Mouse (Mus musculus) adrenal gland, postnatal 14 days (tissue): ENCODE data around the gene Gm48552. TPM values are rescaled to one million over a fixed set of nuclear protein-coding genes. Genes with fewer than 3 reads are reported as not detected.

ENCODE experiments used
- DNase-seq: peaks from one replicate; pipeline ENCODE4 v3.0.0; 2021; ENCODE audit warnings: mixed read lengths
- total RNA-seq: library from RNA; stranded (reverse); gene quantifications from 2 replicates; pipeline ENCODE4 v1.2.3, GENCODE M21; 2021

The Gm48552 gene
- total RNA-seq, 1 experiment from 2014 or later = 2.1 TPM

DNA sequence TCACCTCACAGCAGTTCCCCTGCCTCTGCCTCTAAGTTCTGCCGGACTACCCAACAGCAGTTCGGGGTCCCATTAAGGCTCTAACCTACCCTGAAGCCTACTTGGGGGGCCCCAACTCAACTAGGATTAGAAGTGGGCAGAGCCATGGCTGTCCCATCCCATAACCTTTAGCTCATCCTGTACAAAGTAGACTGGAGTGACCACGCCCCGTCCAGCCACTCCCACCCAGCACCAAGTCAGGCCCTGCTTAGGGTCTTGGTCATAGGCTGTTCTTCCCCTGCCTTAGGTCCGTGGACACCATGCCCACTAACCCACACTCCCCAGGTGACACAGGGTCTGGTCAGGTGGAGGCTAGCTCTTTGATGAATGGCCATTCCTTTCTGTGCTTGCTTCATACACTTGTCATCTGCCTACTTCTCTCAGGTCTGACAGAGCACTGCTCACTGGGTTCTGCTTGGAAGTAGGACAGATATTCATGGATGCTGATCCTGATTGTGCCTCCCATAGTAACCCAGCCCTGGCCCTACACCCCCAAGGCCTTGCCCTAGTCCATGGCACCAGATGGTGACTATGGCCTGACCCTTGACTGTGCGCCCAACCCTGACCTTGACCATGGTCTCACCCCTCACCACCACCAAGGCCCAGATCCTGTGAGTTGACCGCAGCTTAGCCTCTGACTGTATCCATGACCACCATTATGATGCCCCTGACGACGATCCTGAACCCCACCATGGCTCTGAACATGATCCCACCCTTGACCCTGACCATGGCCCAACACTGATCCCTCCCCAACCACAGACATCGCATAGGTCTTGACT lies 30.5 kb downstream of the Gm48552 start:
- DNase-seq = peak; percentile 17

DNA sequence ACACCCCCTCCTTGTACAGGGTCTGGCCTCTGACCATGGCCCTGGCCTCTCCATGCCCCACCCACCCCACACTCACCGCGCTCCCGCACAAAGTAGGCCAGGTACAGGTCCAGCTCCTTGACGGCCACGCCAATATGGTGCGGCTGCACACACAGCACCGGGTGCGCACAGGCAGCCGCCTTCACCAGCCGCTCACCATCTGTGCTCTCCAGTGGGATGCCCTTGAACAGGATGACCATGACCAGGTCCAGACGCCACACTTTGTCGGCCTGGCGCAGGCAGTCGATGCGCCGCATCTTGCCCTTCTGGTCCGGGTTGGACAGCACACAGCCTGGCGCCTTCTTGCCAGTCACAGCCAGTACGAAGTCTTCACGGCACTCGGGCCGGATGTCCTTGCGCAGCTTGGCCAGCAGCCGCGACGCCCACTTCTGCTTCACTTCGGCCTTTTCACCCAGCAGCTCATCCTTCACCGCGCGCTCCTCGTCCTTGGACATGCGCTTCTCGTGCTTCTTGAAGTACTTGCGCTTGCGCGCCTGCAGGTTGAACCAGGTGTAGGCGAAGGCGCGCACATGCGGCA lies 31.5 kb downstream of the Gm48552 start:
- peak; percentile 80 for DNase-seq

DNA sequence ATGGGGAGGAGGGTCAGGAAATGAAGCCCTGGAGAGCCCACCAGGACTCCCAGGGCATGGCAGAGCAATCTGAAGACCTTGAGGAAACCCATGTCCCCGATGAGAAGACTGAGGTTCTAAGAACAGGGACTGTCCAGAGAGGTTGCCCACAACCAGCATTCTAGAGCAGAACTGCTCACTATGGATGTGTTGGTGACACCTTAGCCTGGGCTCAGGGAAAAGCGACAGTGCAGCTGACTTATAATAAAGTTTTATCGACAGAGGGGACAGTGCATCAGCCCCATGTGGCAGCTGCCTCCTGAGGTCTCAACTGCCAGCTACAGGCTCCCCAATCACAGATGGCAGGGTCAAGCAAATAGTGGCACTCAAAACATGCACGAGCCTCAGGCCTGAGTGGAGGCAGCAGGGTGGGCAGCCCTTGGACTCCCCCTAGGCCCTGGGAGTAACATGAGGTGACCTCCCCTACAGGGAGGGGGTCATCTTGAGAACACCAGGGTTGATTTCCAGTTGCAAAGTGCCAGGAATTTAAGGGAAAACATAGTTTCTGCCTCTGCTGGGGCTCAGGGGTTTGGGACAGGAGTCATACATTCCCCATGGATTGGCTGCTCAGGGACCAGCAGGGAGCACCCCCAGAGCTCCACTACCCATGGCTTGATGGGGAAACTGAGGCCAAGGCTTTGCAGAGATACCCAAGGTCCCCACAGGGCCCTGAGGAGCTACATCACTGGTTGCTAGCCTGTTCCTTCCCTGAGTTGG lies 32.4 kb downstream of the Gm48552 start:
- no peak for DNase-seq

DNA sequence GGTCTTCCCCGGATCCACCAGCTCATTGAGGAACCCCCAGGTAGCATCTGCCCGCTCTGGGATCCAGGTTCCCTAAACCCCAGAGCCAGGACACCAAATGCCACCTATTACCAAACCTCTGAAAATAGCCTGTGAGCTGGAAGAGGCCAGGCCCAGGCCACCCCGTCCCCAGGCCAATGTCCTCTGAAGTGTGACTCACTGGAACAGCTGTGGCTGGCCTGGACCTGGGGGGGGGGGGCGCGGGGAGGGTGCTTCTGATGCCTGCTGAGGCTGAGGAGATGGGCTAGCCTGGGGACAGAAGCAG lies 32.9 kb downstream of the Gm48552 start:
- peak; percentile 73 for DNase-seq

DNA sequence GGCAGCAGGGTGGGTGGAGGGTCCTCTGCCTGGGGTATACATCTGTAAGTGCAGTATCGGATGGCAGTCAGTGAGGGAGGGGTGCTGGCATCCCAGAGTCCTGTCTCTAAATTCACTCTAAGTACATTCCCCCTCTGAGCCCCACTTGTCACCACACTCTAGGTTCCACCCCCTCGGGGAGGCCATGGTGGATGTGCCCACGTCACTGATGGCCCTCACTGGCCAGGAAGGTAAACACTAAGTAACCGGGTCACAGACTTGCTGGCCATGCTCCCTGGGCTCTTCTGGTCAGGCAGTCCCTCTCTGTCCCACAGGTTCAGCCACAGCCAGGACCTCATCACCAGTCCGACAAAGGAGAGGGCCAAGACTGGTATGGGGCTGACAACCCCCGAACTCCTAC lies 33.4 kb downstream of the Gm48552 start:
- DNase-seq = peak; percentile 28

DNA sequence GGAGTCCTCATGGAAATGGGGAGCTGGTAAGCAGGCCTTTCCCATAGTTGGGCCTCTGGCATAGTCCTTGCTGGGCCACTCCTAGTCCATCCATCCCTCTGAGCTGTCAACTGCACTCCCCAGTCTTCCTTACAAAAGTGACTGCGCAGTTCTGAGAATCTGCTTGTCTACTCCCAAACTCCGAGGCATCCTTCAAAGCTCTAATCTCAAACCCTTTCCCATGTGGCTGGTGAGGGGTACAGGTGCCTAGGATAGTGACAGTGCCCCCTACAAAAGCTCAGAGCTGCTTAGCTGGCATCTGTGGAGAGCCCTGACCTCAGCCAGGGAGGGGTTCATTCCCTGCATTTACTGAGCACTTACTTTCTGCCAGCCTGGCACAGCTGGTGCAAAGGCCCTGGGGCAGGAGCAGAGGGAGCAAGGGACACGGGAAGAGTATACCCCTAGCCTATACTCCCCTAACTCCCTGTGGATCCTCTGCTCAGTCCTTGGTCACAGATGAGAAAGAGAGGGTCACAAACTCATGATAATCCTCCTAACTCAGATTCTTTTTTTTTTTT lies 33.9 kb downstream of the Gm48552 start:
- peak; percentile 6 for DNase-seq

DNA sequence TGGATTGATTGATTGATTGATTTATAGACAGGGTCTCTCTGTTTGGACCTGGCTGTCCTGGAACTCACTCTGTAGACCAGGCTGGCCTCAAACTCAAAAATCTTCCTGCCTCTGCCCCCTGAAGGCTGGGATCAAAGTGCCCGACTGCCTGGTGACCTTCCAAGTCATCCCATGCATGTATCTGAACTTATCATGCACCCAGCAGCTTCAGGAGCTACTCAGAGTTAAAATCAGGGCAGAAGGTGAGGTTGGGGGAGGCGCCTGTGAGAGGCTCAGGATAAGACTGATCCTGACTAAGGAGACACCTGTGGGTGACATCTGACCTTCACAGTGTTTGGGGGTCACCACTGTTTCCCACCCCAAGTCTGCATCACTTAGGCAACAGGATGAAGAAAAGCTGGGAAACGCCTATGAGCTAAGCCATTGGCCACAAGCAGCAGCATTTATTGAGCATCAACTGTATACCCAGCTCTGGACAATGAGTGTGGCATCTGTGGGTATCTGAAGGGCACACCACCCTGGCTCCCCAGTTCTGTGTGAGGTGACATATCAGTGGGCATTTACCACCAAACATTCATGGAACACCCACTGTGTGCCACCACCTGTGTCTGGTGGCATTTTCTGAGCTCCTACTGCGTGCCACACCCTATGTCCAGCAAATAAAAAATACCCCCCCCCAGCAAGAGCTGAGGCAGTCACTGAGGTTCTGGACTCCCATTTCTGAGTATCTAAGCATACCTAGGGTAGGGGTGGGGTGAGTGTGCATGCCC lies 34.9 kb downstream of the Gm48552 start:
- DNase-seq = peak; percentile 4

DNA sequence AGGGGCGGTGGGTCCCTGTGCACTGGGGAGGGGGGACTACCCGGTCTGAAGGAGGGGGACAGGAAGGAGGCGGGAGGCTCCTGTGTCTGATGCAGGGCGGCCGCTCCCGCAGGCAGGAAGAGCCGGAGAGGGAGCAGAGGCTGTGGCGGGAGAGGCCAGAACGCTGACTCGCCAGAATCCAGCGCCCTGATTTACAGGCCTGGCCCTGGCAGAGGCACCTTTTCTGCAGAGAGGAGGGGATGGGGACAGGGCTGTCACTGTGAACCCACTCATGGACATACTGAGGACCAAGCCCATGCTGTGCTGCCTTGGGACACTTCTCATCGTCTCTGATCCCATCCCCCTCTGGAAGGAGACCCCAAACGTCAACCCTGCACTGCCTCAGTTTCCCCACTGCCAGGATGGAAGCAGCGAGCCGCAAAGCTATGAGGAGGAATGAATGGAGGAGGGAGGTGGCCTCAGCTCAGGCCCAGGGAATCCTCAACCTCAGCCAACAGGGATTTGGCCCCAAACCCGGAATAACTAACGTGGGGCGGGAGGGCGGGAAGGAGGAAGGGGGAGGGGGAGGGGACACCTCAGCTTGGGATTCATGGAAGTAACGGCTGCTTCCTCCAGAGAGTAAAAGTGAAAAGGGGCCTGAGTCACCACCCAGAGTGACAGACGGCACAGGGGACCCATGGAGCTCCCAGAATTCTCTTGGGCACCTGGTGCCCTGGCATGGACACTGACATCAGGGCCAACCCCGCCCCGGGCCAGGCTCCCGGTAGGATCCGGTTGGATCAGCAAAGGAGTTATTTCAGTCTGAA lies 35.6 kb downstream of the Gm48552 start:
- peak; percentile 89 for DNase-seq

DNA sequence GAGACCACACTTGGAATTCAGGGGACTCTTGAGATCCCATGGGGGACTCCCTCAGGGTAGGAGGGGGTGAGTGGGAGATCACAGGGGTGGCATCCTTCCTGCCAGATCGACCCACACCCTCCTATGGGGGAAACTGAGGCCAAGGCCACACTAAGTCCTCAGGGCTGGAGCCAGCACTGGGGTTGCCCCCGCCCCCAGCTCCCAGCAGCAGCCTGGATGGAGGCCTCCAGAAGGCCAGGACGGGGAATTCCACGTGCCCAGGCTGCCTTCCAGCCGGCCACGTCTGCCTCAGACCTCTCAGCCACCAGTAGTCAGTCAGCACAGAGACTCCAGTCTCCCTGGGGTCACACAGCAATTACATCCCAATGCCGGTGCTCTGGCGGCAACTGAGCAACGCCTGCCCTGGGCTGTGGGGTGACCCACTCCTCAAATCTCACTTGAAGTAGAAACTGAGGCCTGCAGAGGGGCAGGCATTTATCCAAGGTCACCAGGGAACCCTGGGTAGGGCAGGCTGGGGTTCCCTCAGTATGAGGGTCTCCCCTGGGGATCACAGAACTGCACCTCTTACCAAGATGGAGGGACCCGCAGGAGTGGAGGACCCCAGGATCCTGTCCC lies 36.5 kb downstream of the Gm48552 start:
- peak; percentile 74 for DNase-seq

DNA sequence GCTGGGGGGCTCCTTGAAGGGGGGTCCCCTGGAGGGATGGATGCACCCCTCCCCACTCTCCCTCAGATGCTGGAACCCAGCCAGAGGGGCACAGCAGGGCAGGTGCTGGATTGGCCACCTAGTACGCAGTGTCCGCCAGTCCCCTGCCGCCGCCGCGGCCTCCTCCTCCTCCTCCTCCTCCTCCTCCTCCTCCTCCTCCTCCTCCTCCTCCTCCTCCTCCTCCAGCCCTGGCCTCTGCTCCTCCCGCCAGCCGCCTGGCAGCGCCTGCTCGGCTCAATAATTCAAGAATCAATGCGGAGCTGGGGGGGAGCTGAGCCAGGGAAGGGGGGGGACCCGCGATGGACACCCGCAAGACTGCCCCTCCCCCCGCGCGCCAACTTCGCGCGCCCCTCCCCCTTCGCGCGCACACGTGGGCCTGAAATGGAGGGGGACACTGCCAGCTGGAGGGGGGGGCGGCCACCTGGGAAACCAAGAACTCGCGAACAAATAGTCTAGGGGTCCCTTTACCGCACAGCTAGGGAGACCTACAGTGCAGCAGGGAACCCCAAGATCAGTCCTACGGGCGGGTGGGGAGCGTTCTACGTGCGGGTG lies 37.4 kb downstream of the Gm48552 start:
- peak; percentile 55 for DNase-seq

DNA sequence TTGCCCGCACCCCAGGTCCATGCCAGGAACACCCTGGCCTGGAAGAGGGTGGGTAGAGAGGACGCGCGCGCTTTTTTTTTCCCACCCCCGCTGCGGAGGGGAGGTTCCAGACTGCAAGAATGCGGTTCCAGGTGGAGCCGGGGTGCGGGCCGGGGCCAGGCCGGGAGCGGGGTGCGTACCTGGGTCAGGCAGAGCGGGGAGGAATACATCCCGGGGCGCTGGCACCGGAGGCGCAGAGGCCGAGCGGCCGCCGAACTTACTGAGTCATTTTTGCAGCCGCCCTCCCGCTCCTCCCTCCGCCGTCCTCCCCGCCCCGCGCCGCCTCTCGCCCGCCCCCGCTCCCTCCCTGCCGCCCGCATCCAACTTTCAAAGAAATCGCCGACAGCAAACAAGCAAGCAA lies 38.1 kb downstream of the Gm48552 start:
- peak; percentile 88 for DNase-seq

DNA sequence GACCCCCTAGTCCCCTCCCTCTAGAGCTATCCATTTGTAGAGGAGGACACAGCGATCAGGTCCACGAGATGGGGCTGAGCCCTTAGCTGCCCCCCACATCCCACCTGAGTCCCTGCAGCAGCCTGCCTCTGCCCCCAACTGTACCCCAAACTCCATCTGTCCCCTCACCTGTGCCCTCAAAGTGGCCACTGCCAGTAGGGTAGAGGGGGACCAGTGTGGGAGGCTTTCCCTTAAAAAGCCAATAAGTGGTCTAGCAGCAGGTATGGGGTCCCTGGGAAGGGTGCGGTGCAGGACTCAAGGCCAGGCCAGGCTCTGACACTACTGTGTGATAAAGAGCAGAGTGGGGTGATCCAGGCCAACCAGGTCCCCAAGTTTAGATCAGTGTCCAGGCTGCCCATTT lies 38.5 kb downstream of the Gm48552 start:
- no peak for DNase-seq

DNA sequence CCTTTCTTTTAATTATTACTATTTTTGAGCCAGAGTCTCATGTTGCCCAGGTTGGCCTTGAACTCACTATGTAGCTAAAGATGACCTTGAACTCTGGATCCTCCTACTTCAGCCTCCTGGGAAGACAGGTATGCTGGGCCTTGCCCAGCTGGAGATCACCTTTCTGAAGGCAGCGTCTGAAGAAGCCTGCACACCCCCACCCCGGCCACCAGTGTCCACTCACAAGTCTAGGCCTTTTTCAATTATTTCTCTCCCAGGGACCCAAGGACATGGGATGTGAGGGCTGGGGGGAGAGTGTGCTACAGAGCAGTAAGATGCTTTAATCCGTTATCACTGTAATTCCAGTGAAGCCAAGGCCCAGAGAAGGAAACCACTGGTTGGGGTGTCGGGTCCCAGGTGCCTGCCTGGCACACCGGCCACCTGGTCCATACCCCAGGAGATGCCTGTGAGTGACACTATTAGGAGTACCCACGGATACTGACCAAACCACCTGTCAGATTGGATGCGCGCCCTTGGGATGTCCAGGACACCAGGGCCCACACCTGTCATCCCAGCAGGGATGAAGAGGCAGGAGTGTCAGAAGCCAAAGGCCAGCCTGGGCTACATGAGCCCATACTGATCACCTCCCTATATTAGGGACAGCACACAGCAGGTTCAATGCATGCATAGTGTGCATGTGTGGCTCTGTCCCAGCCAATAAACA lies 39.1 kb downstream of the Gm48552 start:
- DNase-seq = peak; percentile 6

DNA sequence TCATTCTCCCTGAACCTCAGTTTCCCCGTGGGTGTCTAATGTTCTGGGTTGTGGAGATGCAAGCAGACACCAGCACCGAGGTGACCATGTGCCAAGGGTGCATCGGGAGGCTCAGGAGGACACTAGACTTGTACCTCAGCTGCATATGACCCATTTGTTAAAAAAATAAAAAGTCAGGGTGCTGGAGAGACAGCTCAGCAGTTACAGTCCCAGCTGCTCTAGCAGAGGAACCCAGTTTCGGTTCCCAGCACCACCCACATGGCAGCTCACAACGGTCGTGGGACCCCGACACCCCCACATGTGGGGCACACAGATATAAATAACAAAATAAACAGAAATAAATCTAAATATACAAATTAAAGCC lies 39.7 kb downstream of the Gm48552 start:
- peak; percentile 4 for DNase-seq

DNA sequence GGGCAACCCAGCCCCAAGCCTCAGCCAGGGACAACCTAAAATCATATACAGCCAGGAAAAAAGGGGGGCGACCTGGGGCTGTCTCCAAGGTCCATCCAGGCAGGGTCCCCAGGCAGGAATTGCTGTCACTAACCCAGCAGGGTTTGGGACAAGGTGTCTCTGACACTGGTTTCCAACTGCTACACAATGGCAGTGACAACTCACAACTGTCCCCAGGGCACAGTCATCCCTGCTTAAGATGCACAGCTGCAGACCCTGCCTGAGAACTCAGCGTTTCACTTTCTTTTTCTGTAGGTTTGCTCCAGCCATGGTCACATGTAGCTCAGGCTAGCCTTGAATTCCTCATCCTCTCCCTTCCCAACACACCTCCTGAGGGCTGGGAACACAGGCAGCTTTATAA lies 40.3 kb downstream of the Gm48552 start:
- DNase-seq = peak; percentile 9

DNA sequence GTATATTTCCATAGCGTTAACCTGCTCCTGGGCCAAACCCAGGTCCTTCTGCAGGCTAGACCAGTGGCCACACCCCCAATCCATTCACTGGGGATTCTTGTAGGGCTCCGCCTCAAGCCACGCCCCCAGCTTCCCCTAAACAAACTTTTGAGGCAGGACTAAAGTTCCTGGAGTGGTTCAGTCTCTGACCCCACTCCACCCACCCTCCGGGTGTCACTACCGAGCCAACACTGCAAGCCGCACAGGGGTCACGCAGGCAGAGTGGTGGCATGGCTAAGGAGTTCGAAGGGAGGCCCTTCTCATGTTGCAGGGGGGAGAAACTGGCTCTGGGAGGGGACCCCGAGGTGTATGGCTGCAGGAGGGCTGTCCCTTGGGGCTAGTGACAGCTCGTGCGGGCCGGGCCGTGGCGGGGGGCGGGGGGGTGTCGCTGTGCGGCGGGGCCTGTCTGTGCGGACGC lies 40.8 kb downstream of the Gm48552 start:
- DNase-seq = peak; percentile 90

DNA sequence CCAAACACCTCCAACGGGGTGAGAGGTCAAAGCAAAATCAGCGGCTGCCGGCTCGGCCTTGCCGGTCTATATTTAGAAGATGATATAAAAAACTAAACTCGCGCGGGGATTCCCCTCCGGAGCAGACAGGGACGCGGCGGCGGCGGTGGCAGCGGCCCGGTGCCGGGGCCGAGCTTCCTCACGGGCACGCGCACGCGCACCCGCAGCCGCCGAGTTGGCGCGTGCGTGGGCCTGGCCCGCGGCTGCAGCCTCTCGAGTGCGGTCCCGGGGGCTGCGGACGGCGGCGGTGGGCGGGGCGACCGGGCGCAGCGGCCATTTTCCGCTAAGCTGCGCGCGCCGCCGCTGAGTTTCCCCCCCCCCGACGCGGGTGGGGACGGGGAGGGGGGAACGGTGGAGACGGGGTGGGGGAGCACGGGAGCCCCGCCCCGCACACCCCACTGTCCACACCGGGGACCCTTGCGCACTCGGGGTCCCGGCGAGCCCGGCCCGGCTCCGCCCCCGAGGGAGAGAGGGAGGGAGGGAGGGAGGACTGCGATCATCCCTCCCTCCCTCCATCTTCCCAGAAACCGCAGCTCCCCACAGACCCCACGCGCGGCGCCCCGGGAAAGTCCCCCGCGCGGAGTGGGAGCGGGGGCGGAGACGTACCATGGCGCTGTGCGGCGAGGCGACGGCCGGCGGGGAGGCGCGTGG lies 41.5 kb downstream of the Gm48552 start:
- peak; percentile 89 for DNase-seq

DNA sequence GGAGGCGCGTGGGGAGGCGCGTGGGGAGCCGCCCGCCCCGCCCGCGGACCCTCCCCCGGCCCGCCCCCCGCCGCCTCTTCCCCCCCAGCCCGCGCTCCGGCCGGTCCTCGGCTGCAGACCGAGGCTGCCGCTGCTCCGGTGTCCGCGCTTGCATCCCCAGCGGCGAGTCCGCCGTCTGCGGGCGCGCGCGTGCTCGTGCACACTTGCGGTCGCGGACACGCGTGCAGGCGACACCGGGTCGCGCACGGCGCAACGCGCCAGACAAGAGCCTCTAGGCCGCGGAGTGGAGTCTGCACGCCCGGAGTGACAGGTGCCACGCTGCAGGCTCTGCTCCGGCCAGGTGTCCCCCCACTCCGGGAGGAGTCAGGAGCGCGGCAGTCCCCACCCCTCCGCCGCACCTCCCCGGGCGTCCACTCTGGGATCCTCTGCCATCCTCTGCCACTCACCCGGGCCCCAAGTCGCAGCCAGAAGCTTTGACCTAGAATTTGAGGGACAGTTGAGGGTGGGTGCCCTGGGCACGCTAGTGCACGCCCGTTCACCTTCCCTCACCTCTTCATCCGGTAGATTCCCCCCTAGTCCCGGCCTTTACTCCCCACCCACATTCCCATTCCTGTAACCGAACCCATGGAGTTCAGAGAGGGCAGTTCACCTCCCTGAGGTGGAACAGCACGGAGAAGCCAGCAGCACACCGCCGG lies 42.2 kb downstream of the Gm48552 start:
- DNase-seq = peak; percentile 75
